Mouse (Mus musculus) hindbrain, embryonic 12.5 days (tissue): Measurements from ENCODE around the gene 4933424G06Rik. TPM values are rescaled to one million over a fixed set of nuclear protein-coding genes. Genes with fewer than 3 reads are reported as not detected.

ENCODE experiments used
- microRNA-seq: library from miRNA; unstranded; fragments of <30 nt; microRNA quantifications from one replicate; pipeline ENCODE4, GENCODE M21; 2017
- polyA plus RNA-seq: library from polyadenylated mRNA; unstranded; fragments of >200 nt; fragmentation: Nextera tagmentation; extraction: Ambion mirVana; gene quantifications from 2 replicates; pipeline ENCODE4 v1.2.1, GENCODE M21; 2016

4933424G06Rik gene
- polyA plus RNA-seq, 1 experiment from 2014 or later = not detected

Small RNAs within 50 kb of the gene (microRNA-seq; reads per million reads assigned to microRNA genes)
- gene Gm24133 = not detected

Other genes with a start within 250 kb of the 4933424G06Rik start
- 11.3 and 11.5 TPM in 2 replicates for gene Cnnm4, start 238.5 kb upstream of the 4933424G06Rik start, polyA plus RNA-seq
- gene Cnnm3, start 198.3 kb upstream of the 4933424G06Rik start, polyA plus RNA-seq = 4.5 and 4.6 TPM in 2 replicates
- gene Ankrd23, start 173.3 kb upstream of the 4933424G06Rik start, polyA plus RNA-seq = 14.6 and 18.8 TPM in 2 replicates
- not detected in 2 replicates for gene Gm42417, start 170.7 kb upstream of the 4933424G06Rik start, polyA plus RNA-seq
- 17.8 and 18.8 TPM in 2 replicates for gene Ankrd39, start 162.7 kb upstream of the 4933424G06Rik start, polyA plus RNA-seq
- gene Sema4c, start 151.8 kb upstream of the 4933424G06Rik start, polyA plus RNA-seq = 33.4 and 35.6 TPM in 2 replicates
- 0.67 TPM in 1 of 2 replicates, not detected in the other for gene Fam178b, start 27.0 kb upstream of the 4933424G06Rik start, polyA plus RNA-seq
- 430 and 502 TPM in 2 replicates for gene Cox5b, start 18.7 kb upstream of the 4933424G06Rik start, polyA plus RNA-seq
- gene Actr1b, start 4.3 kb downstream of the 4933424G06Rik start, polyA plus RNA-seq = 98.8 and 104 TPM in 2 replicates
- 0.34 and 0.39 TPM in 2 replicates for gene Zap70, start 51.6 kb downstream of the 4933424G06Rik start, polyA plus RNA-seq
- 18.2 and 21.1 TPM in 2 replicates for gene Tmem131, start 233.5 kb downstream of the 4933424G06Rik start, polyA plus RNA-seq